Mouse (Mus musculus) thymus, adult 2 months (tissue): ENCODE measurements around the gene Asap3.

ENCODE experiments used
- CTCF ChIP-seq: fragments of 200-500 bp; IDR thresholded peaks from 2 replicates; pipeline ENCODE4 v1.5.1; 2012; ENCODE audit warnings: mild to moderate bottlenecking, control low read depth, low read length, moderate library complexity, borderline replicate concordance; ENCODE audit not compliant: control insufficient read depth, poor library complexity, insufficient read depth; ENCODE audit errors: extremely low read depth
- POLR2A ChIP-seq: fragments of 200-500 bp; IDR thresholded peaks from 2 replicates; pipeline ENCODE4 v1.6.1; 2012; ENCODE audit warnings: mild to moderate bottlenecking, low read length, control low read depth, moderate library complexity; ENCODE audit not compliant: control insufficient read depth, poor library complexity, insufficient read depth; ENCODE audit errors: extremely low read depth

GRCm38 (mm10) chr4:136195629-136196028 lies 10.5 kb upstream of the Asap3 start:
- TF ChIP-seq CTCF (no peak), POLR2A (no peak)
